Mouse (Mus musculus): ENCODE data around the gene Vamp8. TPM values are rescaled to one million over a fixed set of nuclear protein-coding genes. Genes with fewer than 3 reads are reported as not detected.

Gene Vamp8
- polyA plus RNA-seq, 1 experiment from 2014 or later: 32.0 TPM

- H3K27ac ChIP-seq (ENCODE audit: low read depth, low read length): no peak overlapping the region
- no peaks in the 10 kb centered on the region for H3K9me3 ChIP-seq (ENCODE audit: control insufficient read depth, low read length)
- H3K4me1 ChIP-seq (ENCODE audit: control insufficient read depth, insufficient read depth, low read length): peaks cover 8% of the 10 kb centered on the region
- no peak overlapping the region for H3K9ac ChIP-seq (ENCODE audit: low read length)
- ATAC-seq (ENCODE audit: low FRiP score): no peak
- H3K4me2 ChIP-seq: no peak overlapping the region
- WGBS: 83% methylated on average over 7 of the region's 7 CpGs
- H3K4me3 ChIP-seq (ENCODE audit: low read depth, low read length): no peak overlapping the region
- no peaks in the 10 kb centered on the region for H3K27me3 ChIP-seq (ENCODE audit: control insufficient read depth, insufficient read depth, low read length)
- no peak for DNase-seq (ENCODE audit: low spot score, missing footprints)
- peaks cover 2% of the 10 kb centered on the region; the same call in 1 of the 2 replicates for H3K36me3 ChIP-seq (ENCODE audit: control insufficient read depth, insufficient read depth, low read length)
Observed at GRCm38 (mm10) chr6:72360599-72360935, 29.9 kb downstream of the Vamp8 start.

DNA sequence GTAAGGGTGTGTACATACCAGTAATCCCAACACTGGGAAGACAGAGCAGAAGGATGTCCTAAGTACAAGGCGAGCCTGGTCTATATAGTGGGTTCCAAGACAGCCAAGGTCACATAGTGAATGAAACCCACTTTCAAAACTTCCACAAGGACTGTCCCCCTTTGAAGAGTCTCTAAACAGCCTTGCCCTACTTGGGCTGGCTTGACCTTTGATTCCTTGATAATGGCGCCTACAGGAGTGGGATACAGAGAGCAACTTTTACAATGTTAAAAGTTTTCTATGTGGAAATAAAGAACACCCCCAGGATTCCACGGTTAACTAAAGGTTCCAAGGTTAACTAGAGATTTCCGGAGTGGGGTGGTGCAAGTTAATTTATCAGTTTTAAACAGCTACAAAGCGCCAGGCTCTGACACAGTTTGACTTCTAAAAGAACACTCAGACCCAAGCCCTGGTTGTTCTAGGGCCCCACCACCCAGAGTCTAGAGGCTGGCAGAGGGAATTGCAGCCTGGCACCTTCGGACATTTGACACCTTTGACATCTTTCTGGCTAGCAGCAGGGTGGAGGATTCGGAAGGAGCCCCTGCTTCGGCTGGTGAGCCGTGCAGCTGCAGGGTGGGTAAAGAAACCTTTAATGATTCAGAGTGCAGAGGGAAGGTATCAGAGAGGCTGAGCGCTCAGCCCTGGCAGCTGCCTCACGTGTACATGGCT lies 30.5 kb downstream of the Vamp8 start:
- Histone ChIP-seq H3K4me2 (no peak overlapping the region), H3K27ac (ENCODE audit: low read depth, low read length) (no peak overlapping the region), H3K4me3 (ENCODE audit: low read depth, low read length) (no peak overlapping the region), H3K27me3 (ENCODE audit: control insufficient read depth, insufficient read depth, low read length) (no peaks in the 10 kb centered on the region), H3K4me1 (ENCODE audit: control insufficient read depth, insufficient read depth, low read length) (peaks cover 9% of the 10 kb centered on the region), H3K9me3 (ENCODE audit: control insufficient read depth, low read length) (no peaks in the 10 kb centered on the region), H3K36me3 (ENCODE audit: control insufficient read depth, insufficient read depth, low read length) (peaks cover 2% of the 10 kb centered on the region; the same call in 1 of the 2 replicates), H3K9ac (ENCODE audit: low read length) (no peak overlapping the region)
- DNase-seq (ENCODE audit: low spot score, missing footprints): no peak
- no peak for ATAC-seq (ENCODE audit: low FRiP score)
- 88% methylated on average over 11 of the region's 11 CpGs for WGBS

- WGBS: 77% methylated on average over 2 of the region's 2 CpGs
- H3K27me3 ChIP-seq (ENCODE audit: control insufficient read depth, insufficient read depth, low read length): no peaks in the 10 kb centered on the region
- no peak overlapping the region for H3K27ac ChIP-seq (ENCODE audit: low read depth, low read length)
- peaks cover 2% of the 10 kb centered on the region; the same call in 1 of the 2 replicates for H3K36me3 ChIP-seq (ENCODE audit: control insufficient read depth, insufficient read depth, low read length)
- no peak overlapping the region for H3K4me2 ChIP-seq
- DNase-seq (ENCODE audit: low spot score, missing footprints): no peak
- no peak overlapping the region for H3K4me3 ChIP-seq (ENCODE audit: low read depth, low read length)
- H3K9me3 ChIP-seq (ENCODE audit: control insufficient read depth, low read length): no peaks in the 10 kb centered on the region
- H3K9ac ChIP-seq (ENCODE audit: low read length): no peak overlapping the region
- peaks cover 15% of the 10 kb centered on the region for H3K4me1 ChIP-seq (ENCODE audit: control insufficient read depth, insufficient read depth, low read length)
- ATAC-seq (ENCODE audit: low FRiP score): no peak
Observed at GRCm38 (mm10) chr6:72359343-72359742, 31.2 kb downstream of the Vamp8 start.

DNA sequence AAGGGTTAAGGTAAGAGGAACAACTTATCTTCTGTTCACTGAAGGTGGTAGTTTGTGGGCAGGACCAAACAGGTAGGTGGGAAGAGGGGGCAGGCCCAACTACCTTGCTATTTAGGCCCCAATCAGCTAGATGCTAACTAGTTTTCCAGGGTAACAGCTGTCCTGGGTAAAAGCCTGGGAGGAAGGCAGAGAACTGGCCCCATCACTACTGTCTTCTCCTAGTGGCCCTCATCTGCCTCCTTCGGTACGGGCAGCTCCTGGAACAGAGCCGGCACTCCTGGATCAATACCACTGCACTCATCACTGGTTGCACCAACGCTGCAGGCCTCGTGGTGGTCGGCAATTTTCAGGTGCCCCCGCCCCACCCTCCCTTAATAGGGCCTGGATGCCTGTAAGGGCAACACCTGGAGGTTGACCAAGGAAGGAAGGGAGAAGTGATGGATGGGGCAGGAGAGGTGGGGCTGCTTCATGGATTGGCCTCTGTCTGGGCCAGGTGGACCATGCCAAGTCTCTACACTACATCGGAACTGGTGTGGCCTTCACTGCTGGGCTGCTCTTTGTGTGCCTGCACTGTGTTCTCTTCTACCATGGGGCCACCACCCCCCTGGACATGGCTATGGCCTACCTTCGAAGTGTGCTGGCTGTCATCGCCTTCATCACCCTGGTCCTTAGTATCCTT lies 32.3 kb downstream of the Vamp8 start:
- H3K4me2 ChIP-seq: no peak overlapping the region
- DNase-seq (ENCODE audit: low spot score, missing footprints) (no peak), ATAC-seq (ENCODE audit: low FRiP score) (no peak)
- WGBS: 91% methylated on average over 10 of the region's 10 CpGs
- peaks cover 2% of the 10 kb centered on the region; the same call in 1 of the 2 replicates for H3K36me3 ChIP-seq (ENCODE audit: control insufficient read depth, insufficient read depth, low read length)
- H3K9me3 ChIP-seq (ENCODE audit: control insufficient read depth, low read length): no peaks in the 10 kb centered on the region
- H3K4me3 ChIP-seq (ENCODE audit: low read depth, low read length): no peak overlapping the region
- no peak overlapping the region for H3K27ac ChIP-seq (ENCODE audit: low read depth, low read length)
- H3K9ac ChIP-seq (ENCODE audit: low read length): no peak overlapping the region
- no peaks in the 10 kb centered on the region for H3K27me3 ChIP-seq (ENCODE audit: control insufficient read depth, insufficient read depth, low read length)
- H3K4me1 ChIP-seq (ENCODE audit: control insufficient read depth, insufficient read depth, low read length): peaks cover 15% of the 10 kb centered on the region

DNA sequence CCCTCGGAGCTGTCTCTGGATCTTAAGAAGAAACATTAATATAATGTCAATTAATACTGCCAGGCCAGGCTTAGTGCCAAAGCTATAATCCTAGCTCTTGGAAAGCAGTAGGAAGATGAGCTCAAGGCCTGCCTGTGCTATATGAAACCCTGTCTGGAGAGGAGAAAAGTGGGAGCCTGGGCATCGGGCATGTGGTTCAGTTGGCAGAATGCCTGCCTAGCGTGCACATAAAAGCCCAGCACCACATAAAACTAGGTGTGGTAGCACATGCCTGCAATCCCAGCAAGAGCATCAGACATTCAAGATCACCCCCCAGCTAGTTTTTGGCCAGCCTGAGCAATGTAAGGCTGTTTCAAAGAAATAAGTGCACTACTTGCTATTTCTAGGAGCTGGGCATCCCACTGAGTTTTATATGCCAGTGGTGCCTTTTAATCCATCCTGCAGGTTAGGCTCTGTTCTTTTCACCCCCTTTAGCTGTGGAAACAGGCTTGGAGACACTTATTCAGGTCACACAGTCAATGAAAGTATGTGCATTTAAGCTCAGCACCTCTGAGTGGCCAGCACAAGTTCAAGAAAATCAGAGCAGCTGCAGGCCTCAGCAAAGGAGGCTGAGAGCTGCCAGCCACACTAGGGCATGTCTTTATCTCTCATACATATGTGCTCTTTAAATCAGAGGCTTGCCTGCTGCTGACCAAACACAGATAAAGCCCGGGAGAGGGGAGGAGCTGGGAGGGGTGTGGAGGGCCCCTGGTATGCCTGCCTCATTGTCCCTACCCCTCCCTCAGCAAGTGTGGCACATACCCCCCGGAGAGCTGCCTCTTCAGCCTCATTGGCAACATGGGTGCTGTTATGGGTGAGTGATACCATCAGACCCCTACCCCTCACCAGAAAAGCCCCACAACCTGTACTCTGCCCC lies 33.1 kb downstream of the Vamp8 start:
- no peaks in the 10 kb centered on the region for H3K27me3 ChIP-seq (ENCODE audit: control insufficient read depth, insufficient read depth, low read length)
- ATAC-seq (ENCODE audit: low FRiP score) (no peak), DNase-seq (ENCODE audit: low spot score, missing footprints) (no peak)
- 79% methylated on average over 5 of the region's 5 CpGs for WGBS
- H3K4me1 ChIP-seq (ENCODE audit: control insufficient read depth, insufficient read depth, low read length): peaks cover 12% of the 10 kb centered on the region
- H3K36me3 ChIP-seq (ENCODE audit: control insufficient read depth, insufficient read depth, low read length): peaks cover 2% of the 10 kb centered on the region; the same call in 1 of the 2 replicates
- no peaks in the 10 kb centered on the region for H3K9me3 ChIP-seq (ENCODE audit: control insufficient read depth, low read length)
- H3K4me2 ChIP-seq: no peak overlapping the region
- H3K9ac ChIP-seq (ENCODE audit: low read length): no peak overlapping the region
- H3K27ac ChIP-seq (ENCODE audit: low read depth, low read length): no peak overlapping the region
- no peak overlapping the region for H3K4me3 ChIP-seq (ENCODE audit: low read depth, low read length)

DNA sequence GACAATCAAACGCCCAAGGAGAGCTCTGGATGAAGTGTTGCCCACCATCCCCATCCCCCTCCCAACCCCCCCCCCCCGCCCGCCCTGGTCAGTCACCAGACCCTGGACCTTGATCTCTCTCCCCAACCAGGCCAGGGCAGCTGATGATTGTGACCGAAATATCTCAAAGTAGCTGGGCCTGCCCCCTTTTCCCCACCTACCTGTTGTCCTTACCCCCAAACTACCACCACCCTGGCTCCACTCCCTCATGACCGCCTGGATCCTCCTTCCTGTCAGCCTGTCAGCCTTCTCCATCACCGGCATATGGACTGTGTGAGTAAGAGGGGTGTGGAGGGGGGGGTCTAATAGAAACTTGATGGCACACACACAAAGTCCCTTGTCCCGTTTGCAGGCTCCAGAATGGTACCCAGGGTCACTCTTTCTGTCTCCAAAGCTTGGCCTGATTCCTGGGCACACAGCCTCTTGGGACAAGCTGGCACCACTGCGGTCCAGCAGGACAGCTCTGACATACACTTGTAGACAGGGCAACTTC lies 34.4 kb downstream of the Vamp8 start:
- H3K27me3 ChIP-seq (ENCODE audit: control insufficient read depth, insufficient read depth, low read length): no peaks in the 10 kb centered on the region
- H3K27ac ChIP-seq (ENCODE audit: low read depth, low read length): no peak overlapping the region
- H3K9me3 ChIP-seq (ENCODE audit: control insufficient read depth, low read length): no peaks in the 10 kb centered on the region
- peak; percentile 30 for ATAC-seq (ENCODE audit: low FRiP score)
- H3K4me2 ChIP-seq: peak overlapping the region; percentile 93
- peak overlapping the region; percentile 47 for H3K4me3 ChIP-seq (ENCODE audit: low read depth, low read length)
- no peak for DNase-seq (ENCODE audit: low spot score, missing footprints)
- H3K36me3 ChIP-seq (ENCODE audit: control insufficient read depth, insufficient read depth, low read length): peaks cover 3% of the 10 kb centered on the region; the same call in 1 of the 2 replicates
- WGBS: 34% methylated on average over 8 of the region's 8 CpGs
- peaks cover 6% of the 10 kb centered on the region for H3K4me1 ChIP-seq (ENCODE audit: control insufficient read depth, insufficient read depth, low read length)
- H3K9ac ChIP-seq (ENCODE audit: low read length): peak overlapping the region; percentile 68

- H3K27ac ChIP-seq (ENCODE audit: low read depth, low read length): no peak within 1 kb of the TSS
- WGBS: under 1% methylated on average over 71 of the region's 71 CpGs
- DNase-seq (ENCODE audit: low spot score, missing footprints): peak; percentile 96
- no peaks in the 10 kb centered on the region for H3K9me3 ChIP-seq (ENCODE audit: control insufficient read depth, low read length)
- H3K4me2 ChIP-seq: peak within 1 kb of the TSS; percentile 93
- H3K4me1 ChIP-seq (ENCODE audit: control insufficient read depth, insufficient read depth, low read length): peaks cover 6% of the 10 kb centered on the region
- peak within 1 kb of the TSS; percentile 68 for H3K9ac ChIP-seq (ENCODE audit: low read length)
- ATAC-seq (ENCODE audit: low FRiP score): peak; percentile 94
- peak within 1 kb of the TSS; percentile 47 for H3K4me3 ChIP-seq (ENCODE audit: low read depth, low read length)
- no peaks in the 10 kb centered on the region for H3K27me3 ChIP-seq (ENCODE audit: control insufficient read depth, insufficient read depth, low read length)
- peaks cover 4% of the 10 kb centered on the region; the same call in 1 of the 2 replicates for H3K36me3 ChIP-seq (ENCODE audit: control insufficient read depth, insufficient read depth, low read length)
Observed at GRCm38 (mm10) chr6:72355066-72355911, 35.2 kb downstream of the Vamp8 start, which contains the start of gene Tmem150a. TSS of gene Tmem150a (plus strand) at chr6:72355447.

DNA sequence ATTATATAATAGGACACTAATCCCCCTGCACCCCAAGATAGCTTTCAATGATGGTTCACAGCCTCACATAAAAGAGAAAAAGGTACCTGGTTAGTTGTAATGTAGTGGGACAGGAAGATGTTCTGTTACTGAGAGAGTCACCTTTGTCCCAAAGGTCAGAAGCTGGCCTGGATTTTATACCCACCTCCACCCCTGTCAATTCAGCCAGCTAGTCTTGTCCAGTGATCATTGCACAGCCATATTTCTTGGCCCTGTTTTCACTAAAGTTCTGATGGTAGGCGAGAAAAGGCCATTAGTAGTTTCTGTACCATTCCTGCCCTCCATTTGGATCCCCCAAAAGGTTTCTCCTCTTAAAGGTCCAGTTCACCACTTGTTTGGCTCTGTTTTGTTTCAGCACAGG lies 36.5 kb downstream of the Vamp8 start:
- Histone ChIP-seq H3K4me1 (ENCODE audit: control insufficient read depth, insufficient read depth, low read length) (peaks cover 6% of the 10 kb centered on the region), H3K27me3 (ENCODE audit: control insufficient read depth, insufficient read depth, low read length) (no peaks in the 10 kb centered on the region), H3K9me3 (ENCODE audit: control insufficient read depth, low read length) (no peaks in the 10 kb centered on the region), H3K36me3 (ENCODE audit: control insufficient read depth, insufficient read depth, low read length) (peaks cover 4% of the 10 kb centered on the region), H3K27ac (ENCODE audit: low read depth, low read length) (no peak overlapping the region), H3K4me2 (no peak overlapping the region), H3K9ac (ENCODE audit: low read length) (no peak overlapping the region), H3K4me3 (ENCODE audit: low read depth, low read length) (no peak overlapping the region)
- ATAC-seq (ENCODE audit: low FRiP score): no peak
- DNase-seq (ENCODE audit: low spot score, missing footprints): no peak
- WGBS: 71% methylated on average over 1 of the region's 1 CpGs
